Mouse (Mus musculus): ENCODE results near the gene Piga.

Piga gene

GRCm38 (mm10) chrX:164419471-164419939 is at the start of gene Piga:
Gene Piga, plus strand, starts transcription at chrX:164419787.
- peak; percentile 94 for DNase-seq

- DNase-seq, result no peak
These were observed 49.0 kb upstream of the Piga start for GRCm38 (mm10) chrX:164370576-164370975.

GRCm38 (mm10) chrX:164373081-164373480 is 46.5 kb upstream of the Piga start, which contains the start of gene Vegfd:
Gene Vegfd, plus strand, starts transcription at chrX:164373378.
- DNase-seq, result peak; percentile 37

- DNase-seq, result peak; percentile 28
These were observed 45.0 kb upstream of the Piga start for GRCm38 (mm10) chrX:164374586-164374985.

GRCm38 (mm10) chrX:164379721-164380120 is 39.9 kb upstream of the Piga start:
- no peak for DNase-seq

- DNase-seq, result peak; percentile 91
These were observed 37.8 kb upstream of the Piga start for GRCm38 (mm10) chrX:164381618-164382408.

- DNase-seq, result no peak
These were observed 25.5 kb upstream of the Piga start for GRCm38 (mm10) chrX:164394091-164394490.

GRCm38 (mm10) chrX:164398456-164398855 is 21.1 kb upstream of the Piga start:
- DNase-seq, result peak; percentile 48

- no peak for DNase-seq
These were observed 14.4 kb upstream of the Piga start for GRCm38 (mm10) chrX:164405080-164405649.

- no peak for DNase-seq
These were observed 13.2 kb upstream of the Piga start for GRCm38 (mm10) chrX:164406133-164407022.

- no peak for DNase-seq
These were observed 11.2 kb upstream of the Piga start for GRCm38 (mm10) chrX:164408301-164408927.

- DNase-seq, result no peak
These were observed 9.0 kb upstream of the Piga start for GRCm38 (mm10) chrX:164410562-164410961.

GRCm38 (mm10) chrX:164416803-164417202 is 2.8 kb upstream of the Piga start:
- no peak for DNase-seq

GRCm38 (mm10) chrX:164418008-164418407 is 1.6 kb upstream of the Piga start:
- no peak for DNase-seq

GRCm38 (mm10) chrX:164419955-164420354 is 368 bp downstream of the Piga start:
- no peak for DNase-seq

- no peak for DNase-seq
These were observed 931 bp downstream of the Piga start for GRCm38 (mm10) chrX:164420518-164420917.

- no peak for DNase-seq
These were observed 5.2 kb downstream of the Piga start for GRCm38 (mm10) chrX:164424821-164425220.

- no peak for DNase-seq
These were observed 7.7 kb downstream of the Piga start for GRCm38 (mm10) chrX:164427295-164427694.

GRCm38 (mm10) chrX:164428224-164428623 is 8.6 kb downstream of the Piga start:
- DNase-seq, result no peak

GRCm38 (mm10) chrX:164430621-164431020 is 11.0 kb downstream of the Piga start:
- DNase-seq, result no peak

- no peak for DNase-seq
These were observed 11.5 kb downstream of the Piga start for GRCm38 (mm10) chrX:164431133-164431532.

- DNase-seq, result no peak
These were observed 12.0 kb downstream of the Piga start for GRCm38 (mm10) chrX:164431541-164431940.

GRCm38 (mm10) chrX:164432682-164433081 is 13.1 kb downstream of the Piga start:
- DNase-seq, result no peak
